Mouse (Mus musculus) hindbrain, embryonic 12.5 days (tissue): Measurements from ENCODE around the gene Asl. TPM values are rescaled to one million over a fixed set of nuclear protein-coding genes. Genes with fewer than 3 reads are reported as not detected.

Source experiments
- ATAC-seq: fragments of 200-750 bp; cut with Nextera tagmentation; 2 replicates; pipeline ENCODE4 v1.8.0; 2017; ENCODE audit warnings: moderate TSS enrichment; ENCODE audit not compliant: low FRiP score
- H3K27ac ChIP-seq: fragments of 300-500 bp; sonication (generic); 2 replicates; pipeline ENCODE4 v1.5.1; 2016; ENCODE audit warnings: mild to moderate bottlenecking
- H3K27me3 ChIP-seq: fragments of 300-500 bp; sonication (generic); 2 replicates; pipeline ENCODE4 v1.6.1; 2016; ENCODE audit warnings: mild to moderate bottlenecking
- H3K36me3 ChIP-seq: fragments of 300-500 bp; sonication (generic); 2 replicates; pipeline ENCODE4 v1.6.1; 2016; ENCODE audit warnings: mild to moderate bottlenecking
- H3K4me1 ChIP-seq: fragments of 300-500 bp; sonication (generic); 2 replicates; pipeline ENCODE4 v1.6.1; 2016
- H3K4me2 ChIP-seq: fragments of 300-500 bp; sonication (generic); replicated peaks from 2 replicates; pipeline ENCODE4 v1.6.1; 2016; ENCODE audit warnings: mild to moderate bottlenecking
- H3K4me3 ChIP-seq: fragments of 300-500 bp; sonication (generic); 2 replicates; pipeline ENCODE4 v1.5.1; 2016; ENCODE audit warnings: mild to moderate bottlenecking
- H3K9ac ChIP-seq: fragments of 300-500 bp; sonication (generic); 2 replicates; pipeline ENCODE4 v1.6.1; 2016; ENCODE audit warnings: mild to moderate bottlenecking, moderate library complexity
- H3K9me3 ChIP-seq: fragments of 300-500 bp; sonication (generic); replicated peaks from 2 replicates; pipeline ENCODE4 v1.6.1; 2016; ENCODE audit warnings: mild to moderate bottlenecking
- WGBS: fragments of 180-500 bp; shearing (Covaris S2); methylation state at CpG from one replicate; pipeline ENCODE4 v1.1.7; 2016; 5-methylcytosine and 5-hydroxymethylcytosine counted together
- polyA plus RNA-seq: library from polyadenylated mRNA; unstranded; fragments of >200 nt; fragmentation: Nextera tagmentation; extraction: Ambion mirVana; gene quantifications from 2 replicates; pipeline ENCODE4 v1.2.1, GENCODE M21; 2016

The Asl gene
- polyA plus RNA-seq, 1 experiment from 2014 or later = 34.7 TPM

- Histone ChIP-seq H3K9ac (no peak overlapping the region), H3K9me3 (no peaks in the 10 kb centered on the region), H3K4me2 (no peak overlapping the region), H3K36me3 (no peaks in the 10 kb centered on the region), H3K27me3 (no peaks in the 10 kb centered on the region), H3K27ac (no peak overlapping the region), H3K4me1 (no peaks in the 10 kb centered on the region), H3K4me3 (no peak overlapping the region)
- 75% methylated on average over 4 of the region's 4 CpGs for WGBS
- no peak for ATAC-seq
These were observed 65.8 kb downstream of the Asl start for GRCm38 (mm10) chr5:129963224-129963623.

Other genes with a start within 250 kb of the Asl start
- gene Psph, start 241.8 kb downstream of the Asl start, polyA plus RNA-seq = 35.3 and 36.4 TPM in 2 replicates
- gene Sumf2, start 182.3 kb downstream of the Asl start, polyA plus RNA-seq = 56.8 and 61.3 TPM in 2 replicates
- 714 and 768 TPM in 2 replicates for gene Chchd2, start 141.8 kb downstream of the Asl start, polyA plus RNA-seq
- 10.9 and 12.4 TPM in 2 replicates for gene Zbed5, start 133.5 kb downstream of the Asl start, polyA plus RNA-seq
- gene Phkg1, start 130.7 kb downstream of the Asl start, polyA plus RNA-seq = 0.34 and 0.46 TPM in 2 replicates
- gene Nupr1l, start 120.7 kb downstream of the Asl start, polyA plus RNA-seq = 4.7 and 6.6 TPM in 2 replicates
- 40.9 and 42.4 TPM in 2 replicates for gene Vkorc1l1, start 87.3 kb downstream of the Asl start, polyA plus RNA-seq
- 31.4 and 31.5 TPM in 2 replicates for gene Gusb, start 26.2 kb downstream of the Asl start, polyA plus RNA-seq
- gene Crcp, start within 50 bp of the Asl start, polyA plus RNA-seq = 53.3 and 56.0 TPM in 2 replicates
- gene Tpst1, start 44.1 kb upstream of the Asl start, polyA plus RNA-seq = 57.0 and 62.9 TPM in 2 replicates
- 8.7 and 10.1 TPM in 2 replicates for gene Kctd7, start 115.6 kb upstream of the Asl start, polyA plus RNA-seq
- gene Rabgef1, start 142.6 kb upstream of the Asl start, polyA plus RNA-seq = 33.3 and 38.2 TPM in 2 replicates
- 31.0 and 31.1 TPM in 2 replicates for gene Tmem248, start 187.8 kb upstream of the Asl start, polyA plus RNA-seq
- gene Sbds, start 226.3 kb upstream of the Asl start, polyA plus RNA-seq = 69.5 and 72.6 TPM in 2 replicates
- 26.9 and 27.1 TPM in 2 replicates for gene Tyw1, start 226.4 kb upstream of the Asl start, polyA plus RNA-seq